Mouse (Mus musculus): ENCODE data around the gene Podn.

DNA sequence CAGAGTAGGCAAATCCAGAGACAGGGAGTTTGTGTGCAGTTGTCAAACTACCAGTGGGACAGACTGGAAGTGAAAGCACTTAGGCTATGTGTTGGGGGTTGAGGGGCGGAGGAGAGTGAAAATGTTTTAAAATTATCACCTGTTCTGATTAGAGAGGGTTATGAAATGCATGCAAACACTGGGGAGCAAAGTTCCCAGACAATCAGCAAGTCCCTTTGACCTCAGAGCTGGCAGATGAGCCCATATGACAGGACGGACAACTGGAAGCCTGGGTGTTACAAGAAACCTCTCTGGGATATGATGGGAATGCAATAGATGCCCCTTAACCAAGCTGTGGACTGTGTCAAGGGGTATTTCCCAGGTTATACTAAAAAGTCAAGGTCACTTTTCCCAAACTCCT lies 28.2 kb downstream of the Podn start:
- no peak for TF ChIP-seq CTCF (conservative IDR thresholded peaks at IDR 0.05; ENCODE audit: insufficient read depth, insufficient read length, low read depth, low read length)
- no peak for TF ChIP-seq POLR2A (IDR thresholded peaks at IDR 0.05; ENCODE audit: low read depth, low read length)
